Mouse (Mus musculus): ENCODE data around the gene Slc25a21.
"Not testable (repeated sequence)": the region's sequence is repeated elsewhere in the genome, so short reads cannot be mapped to it uniquely, and the experiment has no call there.

The Slc25a21 gene

GRCm38 (mm10) chr12:57197363-57198026 lies at the start of gene Slc25a21:
Gene Slc25a21 (minus strand): TSS chr12:57197472.
- no peak for DNase-seq (ENCODE audit: low read depth, low spot score)

GRCm38 (mm10) chr12:57243671-57244495 lies 46.6 kb upstream of the Slc25a21 start:
- no peak for DNase-seq (ENCODE audit: low read depth, low spot score)

GRCm38 (mm10) chr12:57233386-57233785 lies 36.1 kb upstream of the Slc25a21 start:
- DNase-seq (ENCODE audit: low read depth, low spot score): no peak

GRCm38 (mm10) chr12:57231085-57231875 lies 34.0 kb upstream of the Slc25a21 start:
- DNase-seq (ENCODE audit: low read depth, low spot score): peak; percentile 37

GRCm38 (mm10) chr12:57230192-57230706 lies 33.0 kb upstream of the Slc25a21 start, which contains the start of the genes Prps1l3 and Mipol1:
Gene Prps1l3 (plus strand): TSS chr12:57230412.
Gene Mipol1 (plus strand): TSS chr12:57230427.
- peak; percentile 97 for DNase-seq (ENCODE audit: low read depth, low spot score)

GRCm38 (mm10) chr12:57229703-57230102 lies 32.4 kb upstream of the Slc25a21 start:
- no peak for DNase-seq (ENCODE audit: low read depth, low spot score)

- DNase-seq (ENCODE audit: low read depth, low spot score): no peak
Observed at GRCm38 (mm10) chr12:57227776-57228175, 30.5 kb upstream of the Slc25a21 start.

- DNase-seq (ENCODE audit: low read depth, low spot score): no peak
Observed at GRCm38 (mm10) chr12:57226411-57226810, 29.1 kb upstream of the Slc25a21 start.

- DNase-seq (ENCODE audit: low read depth, low spot score): not testable (repeated sequence)
Observed at GRCm38 (mm10) chr12:57212463-57212862, 15.2 kb upstream of the Slc25a21 start.

GRCm38 (mm10) chr12:57211353-57212311 lies 14.4 kb upstream of the Slc25a21 start:
- DNase-seq (ENCODE audit: low read depth, low spot score): peak; percentile 9

GRCm38 (mm10) chr12:57204276-57204851 lies 7.1 kb upstream of the Slc25a21 start:
- DNase-seq (ENCODE audit: low read depth, low spot score): no peak

GRCm38 (mm10) chr12:57201901-57202300 lies 4.6 kb upstream of the Slc25a21 start:
- DNase-seq (ENCODE audit: low read depth, low spot score): no peak

GRCm38 (mm10) chr12:57199427-57199826 lies 2.2 kb upstream of the Slc25a21 start:
- DNase-seq (ENCODE audit: low read depth, low spot score): no peak

GRCm38 (mm10) chr12:57198269-57198668 lies 997 bp upstream of the Slc25a21 start:
- no peak for DNase-seq (ENCODE audit: low read depth, low spot score)

- no peak for DNase-seq (ENCODE audit: low read depth, low spot score)
Observed at GRCm38 (mm10) chr12:57196608-57197362, 487 bp downstream of the Slc25a21 start.

GRCm38 (mm10) chr12:57196286-57196607 lies 1.0 kb downstream of the Slc25a21 start:
- no peak for DNase-seq (ENCODE audit: low read depth, low spot score)

GRCm38 (mm10) chr12:57194609-57195008 lies 2.7 kb downstream of the Slc25a21 start:
- peak; percentile 11 for DNase-seq (ENCODE audit: low read depth, low spot score)

GRCm38 (mm10) chr12:57187032-57187431 lies 10.2 kb downstream of the Slc25a21 start:
- DNase-seq (ENCODE audit: low read depth, low spot score): no peak

- no peak for DNase-seq (ENCODE audit: low read depth, low spot score)
Observed at GRCm38 (mm10) chr12:57186126-57186525, 11.1 kb downstream of the Slc25a21 start.

GRCm38 (mm10) chr12:57185475-57185874 lies 11.8 kb downstream of the Slc25a21 start:
- peak; percentile 22 for DNase-seq (ENCODE audit: low read depth, low spot score)
